Mouse (Mus musculus): ENCODE data around the gene Asic5. TPM values are rescaled to one million over a fixed set of nuclear protein-coding genes. Genes with fewer than 3 reads are reported as not detected.

Asic5 gene
- polyA plus RNA-seq, 1 experiment, result 0.07 TPM

DNA sequence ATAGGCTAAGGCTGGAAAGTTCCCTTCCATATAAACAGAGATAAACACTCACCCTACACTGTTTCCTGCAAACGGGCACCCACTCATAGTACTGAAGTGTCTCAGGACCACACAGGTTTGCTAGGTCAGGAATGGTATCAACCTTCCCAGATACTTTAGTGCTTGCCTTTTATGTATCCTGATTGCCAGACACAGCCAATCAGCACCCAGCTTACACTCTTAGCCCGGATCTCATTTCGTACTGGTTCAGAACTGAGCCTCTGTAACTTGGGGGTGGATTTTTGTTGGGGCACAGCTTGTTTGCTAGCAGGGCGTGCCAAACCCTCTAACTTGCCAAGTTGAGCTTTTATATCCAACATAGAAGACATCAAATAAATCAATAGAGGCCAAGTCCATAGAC lies 6.5 kb upstream of the Asic5 start:
- no peak for TF ChIP-seq POLR2A (IDR thresholded peaks at IDR 0.05; ENCODE audit: borderline replicate concordance, extremely low read depth, insufficient read depth, insufficient read length, poor library complexity, severe bottlenecking)
- TF ChIP-seq CTCF (IDR thresholded peaks at IDR 0.05; ENCODE audit: borderline replicate concordance, extremely low read depth, insufficient read depth, insufficient read length), result no peak
- DNase-seq (ENCODE audit: low read depth), result no peak

- no peak for TF ChIP-seq POLR2A (IDR thresholded peaks at IDR 0.05; ENCODE audit: borderline replicate concordance, extremely low read depth, insufficient read depth, insufficient read length, poor library complexity, severe bottlenecking)
- no peak for TF ChIP-seq CTCF (IDR thresholded peaks at IDR 0.05; ENCODE audit: borderline replicate concordance, extremely low read depth, insufficient read depth, insufficient read length)
- no peak for DNase-seq (ENCODE audit: low read depth)
Observed at GRCm38 (mm10) chr3:81976102-81976501, 6.0 kb upstream of the Asic5 start, which contains the start of gene Tdo2. TSS of gene Tdo2 (minus strand) at chr3:81976202.

DNA sequence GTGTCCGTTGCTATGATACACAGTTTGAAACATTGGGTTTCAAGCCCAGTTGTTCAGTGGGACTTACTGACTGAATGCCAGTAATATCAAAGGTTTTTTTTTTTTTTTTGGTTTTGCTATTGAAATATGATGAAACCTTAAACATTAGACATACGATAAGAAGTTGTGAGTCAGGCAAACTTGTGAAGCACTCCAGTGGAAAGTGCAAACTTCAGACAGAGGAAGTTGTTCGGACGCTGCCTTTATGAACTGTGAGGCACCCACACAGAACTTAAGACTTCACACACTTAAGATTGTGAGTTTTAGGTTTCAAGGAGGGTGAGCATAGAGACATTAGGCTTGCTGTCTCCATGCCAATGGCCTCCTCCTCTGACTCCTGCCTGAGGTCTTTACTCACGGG lies 514 bp upstream of the Asic5 start:
- no peak for DNase-seq (ENCODE audit: low read depth)
- TF ChIP-seq CTCF (IDR thresholded peaks at IDR 0.05; ENCODE audit: borderline replicate concordance, extremely low read depth, insufficient read depth, insufficient read length) (no peak), POLR2A (IDR thresholded peaks at IDR 0.05; ENCODE audit: borderline replicate concordance, extremely low read depth, insufficient read depth, insufficient read length, poor library complexity, severe bottlenecking) (no peak)

GRCm38 (mm10) chr3:81983120-81983895 lies 1.2 kb downstream of the Asic5 start:
- TF ChIP-seq POLR2A (IDR thresholded peaks at IDR 0.05; ENCODE audit: borderline replicate concordance, extremely low read depth, insufficient read depth, insufficient read length, poor library complexity, severe bottlenecking) (no peak), CTCF (IDR thresholded peaks at IDR 0.05; ENCODE audit: borderline replicate concordance, extremely low read depth, insufficient read depth, insufficient read length) (no peak)

DNA sequence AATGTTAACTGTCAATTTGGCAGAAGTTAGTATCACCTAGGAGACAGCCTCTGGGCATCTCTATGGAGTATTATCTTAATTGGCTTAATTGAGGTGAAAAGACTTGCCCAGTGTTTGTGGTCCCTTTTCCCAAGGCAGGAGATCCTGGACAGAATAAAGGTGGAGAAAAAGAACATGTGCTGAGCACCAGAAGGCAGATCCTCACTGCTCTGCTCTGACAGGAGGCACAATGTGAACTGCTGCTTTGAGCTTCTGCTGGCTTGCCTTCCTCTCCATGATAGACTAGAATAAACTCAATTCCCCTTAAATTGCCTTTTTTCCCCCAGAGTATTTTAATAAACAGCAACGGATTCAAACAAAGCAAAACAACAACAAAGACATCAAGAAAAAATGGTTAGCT lies 3.0 kb downstream of the Asic5 start:
- peak; percentile 47 for DNase-seq (ENCODE audit: low read depth)
- TF ChIP-seq CTCF (IDR thresholded peaks at IDR 0.05; ENCODE audit: borderline replicate concordance, extremely low read depth, insufficient read depth, insufficient read length), result no peak
- TF ChIP-seq POLR2A (IDR thresholded peaks at IDR 0.05; ENCODE audit: borderline replicate concordance, extremely low read depth, insufficient read depth, insufficient read length, poor library complexity, severe bottlenecking), result no peak

More at GRCm38 (mm10) chr3:81983120-81983895, 1.2 kb downstream of the Asic5 start:
- no peak for DNase-seq (ENCODE audit: low read depth)

- TF ChIP-seq CTCF (IDR thresholded peaks at IDR 0.05; ENCODE audit: borderline replicate concordance, extremely low read depth, insufficient read depth, insufficient read length) (no peak), POLR2A (IDR thresholded peaks at IDR 0.05; ENCODE audit: borderline replicate concordance, extremely low read depth, insufficient read depth, insufficient read length, poor library complexity, severe bottlenecking) (no peak)
- no peak for DNase-seq (ENCODE audit: low read depth)
Observed at GRCm38 (mm10) chr3:81986103-81986502, 4.0 kb downstream of the Asic5 start.

DNA sequence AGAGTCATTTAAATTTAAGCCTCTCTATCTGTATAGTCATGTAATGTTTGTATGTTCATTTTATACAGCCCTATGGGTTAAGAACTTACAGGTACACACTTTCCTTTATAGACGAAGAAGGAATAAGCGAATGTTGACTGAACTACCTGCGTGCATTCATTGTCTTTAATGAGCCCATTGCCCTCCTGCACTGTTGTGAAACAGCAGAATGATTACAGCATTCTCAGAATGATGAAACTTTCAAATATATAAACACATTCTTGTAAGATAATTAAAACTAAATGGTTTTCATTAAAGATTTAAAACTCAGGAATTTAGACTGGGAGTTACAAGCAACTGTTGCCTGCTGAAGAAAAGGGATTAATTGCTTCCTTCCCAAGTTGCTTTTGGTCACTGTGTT lies 5.5 kb downstream of the Asic5 start:
- no peak for DNase-seq (ENCODE audit: low read depth)
- no peak for TF ChIP-seq CTCF (IDR thresholded peaks at IDR 0.05; ENCODE audit: borderline replicate concordance, extremely low read depth, insufficient read depth, insufficient read length)
- no peak for TF ChIP-seq POLR2A (IDR thresholded peaks at IDR 0.05; ENCODE audit: borderline replicate concordance, extremely low read depth, insufficient read depth, insufficient read length, poor library complexity, severe bottlenecking)

GRCm38 (mm10) chr3:81989692-81990141 lies 7.6 kb downstream of the Asic5 start:
- no peak for DNase-seq (ENCODE audit: low read depth)
- TF ChIP-seq POLR2A (IDR thresholded peaks at IDR 0.05; ENCODE audit: borderline replicate concordance, extremely low read depth, insufficient read depth, insufficient read length, poor library complexity, severe bottlenecking) (no peak), CTCF (IDR thresholded peaks at IDR 0.05; ENCODE audit: borderline replicate concordance, extremely low read depth, insufficient read depth, insufficient read length) (no peak)

DNA sequence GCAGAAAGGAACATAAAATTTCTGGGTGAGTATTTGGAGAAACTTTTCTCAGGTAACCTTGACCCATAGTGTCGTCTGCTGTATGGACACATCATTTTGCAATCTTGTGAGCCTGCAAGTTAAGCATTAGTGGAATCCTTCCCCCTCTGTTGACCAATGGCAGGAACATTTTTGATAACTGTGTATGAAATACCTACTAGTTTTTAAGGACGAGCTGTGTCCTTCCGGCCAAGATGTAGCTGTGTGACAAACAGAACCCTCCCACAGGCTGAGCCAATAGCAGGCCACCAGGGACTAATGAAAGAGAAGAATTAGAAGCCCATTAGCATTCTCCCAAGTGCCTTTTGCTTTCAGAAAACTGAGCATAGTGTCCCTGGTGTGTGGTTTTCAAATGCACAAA lies 8.4 kb downstream of the Asic5 start:
- no peak for TF ChIP-seq CTCF (IDR thresholded peaks at IDR 0.05; ENCODE audit: borderline replicate concordance, extremely low read depth, insufficient read depth, insufficient read length)
- TF ChIP-seq POLR2A (IDR thresholded peaks at IDR 0.05; ENCODE audit: borderline replicate concordance, extremely low read depth, insufficient read depth, insufficient read length, poor library complexity, severe bottlenecking), result no peak
- no peak for DNase-seq (ENCODE audit: low read depth)

GRCm38 (mm10) chr3:81995371-81995770 lies 13.3 kb downstream of the Asic5 start:
- no peak for TF ChIP-seq POLR2A (IDR thresholded peaks at IDR 0.05; ENCODE audit: borderline replicate concordance, extremely low read depth, insufficient read depth, insufficient read length, poor library complexity, severe bottlenecking)
- no peak for TF ChIP-seq CTCF (IDR thresholded peaks at IDR 0.05; ENCODE audit: borderline replicate concordance, extremely low read depth, insufficient read depth, insufficient read length)
- no peak for DNase-seq (ENCODE audit: low read depth)

GRCm38 (mm10) chr3:81995988-81996387 lies 13.9 kb downstream of the Asic5 start:
- peak; percentile 76 for DNase-seq (ENCODE audit: low read depth)

DNA sequence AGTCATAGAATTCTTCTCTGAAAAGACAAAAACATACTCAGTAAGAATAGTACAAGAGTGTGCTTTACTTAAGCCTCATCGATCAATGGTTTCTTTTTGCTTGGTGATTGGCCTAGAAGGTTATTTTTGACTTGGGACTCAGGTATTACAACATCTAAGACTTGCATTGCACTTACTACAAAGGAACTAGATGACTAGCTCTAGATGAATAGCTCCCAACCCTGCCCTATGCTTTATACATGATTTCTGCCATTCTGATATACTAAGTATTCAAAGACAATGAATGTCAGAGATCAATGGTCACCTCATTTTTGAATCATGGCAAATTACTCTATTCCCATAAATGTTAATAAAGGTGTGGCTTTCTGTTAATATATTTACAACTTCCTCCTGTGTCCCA lies 24.9 kb downstream of the Asic5 start:
- no peak for DNase-seq (ENCODE audit: low read depth)
- TF ChIP-seq CTCF (IDR thresholded peaks at IDR 0.05; ENCODE audit: borderline replicate concordance, extremely low read depth, insufficient read depth, insufficient read length), result no peak
- no peak for TF ChIP-seq POLR2A (IDR thresholded peaks at IDR 0.05; ENCODE audit: borderline replicate concordance, extremely low read depth, insufficient read depth, insufficient read length, poor library complexity, severe bottlenecking)

More at GRCm38 (mm10) chr3:81995988-81996387, 13.9 kb downstream of the Asic5 start:
- TF ChIP-seq POLR2A (IDR thresholded peaks at IDR 0.05; ENCODE audit: borderline replicate concordance, extremely low read depth, insufficient read depth, insufficient read length, poor library complexity, severe bottlenecking) (no peak), CTCF (IDR thresholded peaks at IDR 0.05; ENCODE audit: borderline replicate concordance, extremely low read depth, insufficient read depth, insufficient read length) (peak; percentile 28; the same call in 1 of the 2 replicates)
